Mouse (Mus musculus): Measurements from ENCODE around the gene Pnmt. TPM values are rescaled to one million over a fixed set of nuclear protein-coding genes. Genes with fewer than 3 reads are reported as not detected.

Gene Pnmt
- polyA plus RNA-seq, 1 experiment from 2014 or later = 0.57 TPM

DNA sequence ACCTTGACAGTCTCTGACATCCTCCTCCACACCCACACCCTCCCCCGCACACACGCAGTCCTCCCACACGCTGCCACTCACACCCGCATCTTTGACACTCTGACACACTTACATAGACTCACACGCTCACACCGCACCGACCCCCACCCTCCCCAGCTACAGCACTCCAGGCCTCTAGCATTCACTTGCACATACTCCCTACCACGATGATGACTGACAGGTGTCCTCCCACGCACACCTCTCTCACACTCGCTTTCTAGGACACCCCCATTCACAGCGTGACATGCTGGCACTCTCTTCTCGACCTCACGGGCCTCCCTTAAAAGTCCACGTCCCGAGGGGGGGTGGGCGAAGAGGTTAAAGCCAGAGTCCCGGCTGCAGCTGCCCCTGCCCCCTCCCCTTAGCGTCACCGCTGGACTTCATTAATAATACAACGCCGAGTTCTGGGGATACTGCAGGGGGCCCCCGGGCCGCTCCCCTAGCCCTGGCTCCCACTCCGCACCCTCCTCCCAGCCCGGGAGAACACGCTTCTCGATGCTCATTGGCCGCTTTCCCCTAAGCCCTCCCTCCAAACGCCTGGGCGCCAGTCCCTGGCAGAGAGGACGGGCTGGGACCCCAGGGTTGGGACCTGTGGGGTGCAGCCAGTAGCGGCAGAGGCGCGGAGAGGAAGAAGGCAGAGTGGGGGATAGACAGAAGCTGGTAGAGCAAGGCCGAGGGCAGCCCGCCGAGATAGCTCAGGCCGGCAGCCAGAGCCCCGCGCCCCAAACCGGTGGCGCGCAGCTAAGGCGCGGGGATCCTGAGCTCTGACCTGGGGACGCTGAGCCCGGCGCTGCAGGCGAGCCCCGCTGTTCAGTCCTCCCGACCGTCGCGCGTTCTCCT is 37.9 kb upstream of the Pnmt start, which contains the start of gene Ppp1r1b:
Gene Ppp1r1b (plus strand): TSS at position 322 of the 879 bp plus-strand sequence.
- H3K4me3 ChIP-seq = peak within 1 kb of the TSS; percentile 66
- 1% methylated on average over 46 of the region's 55 CpGs for WGBS
- peak; percentile 75 for ATAC-seq (replicated peaks; ENCODE audit: insufficient number of reproducible peaks, insufficient read depth, low FRiP score, low read depth)
- H3K36me3 ChIP-seq = no peaks in the 10 kb centered on the region
- H3K27ac ChIP-seq = peak within 1 kb of the TSS; percentile 8; the same call in 1 of the 2 replicates
- peak within 1 kb of the TSS; percentile 70 for H3K9ac ChIP-seq
- peak within 1 kb of the TSS; percentile 90 for H3K4me2 ChIP-seq
- H3K4me1 ChIP-seq (replicated peaks) = peaks cover 42% of the 10 kb centered on the region
- no peaks in the 10 kb centered on the region for H3K9me3 ChIP-seq (replicated peaks)
- H3K27me3 ChIP-seq = peaks cover 65% of the 10 kb centered on the region

DNA sequence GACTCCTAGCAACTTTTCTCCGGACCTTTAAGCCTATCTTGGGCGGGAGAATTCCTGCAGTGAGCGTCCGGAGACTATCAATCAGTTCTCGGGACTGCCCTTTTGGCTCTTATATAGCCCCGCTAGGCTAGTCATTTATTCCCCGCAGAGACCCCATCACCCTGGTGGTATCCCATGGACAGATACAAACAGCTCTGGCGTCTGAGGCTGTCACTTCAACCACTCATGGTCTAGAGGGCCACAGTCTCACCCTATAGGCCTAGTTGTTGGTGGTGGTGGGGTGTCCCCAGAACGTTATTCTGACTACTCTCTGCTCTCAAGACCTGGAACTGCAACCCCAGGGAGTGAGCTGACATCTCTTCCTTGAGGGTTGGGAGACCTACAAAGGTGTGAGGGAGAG is 36.9 kb upstream of the Pnmt start:
- Histone ChIP-seq H3K27me3 (peaks cover 72% of the 10 kb centered on the region), H3K36me3 (no peaks in the 10 kb centered on the region), H3K4me1 (replicated peaks) (peaks cover 42% of the 10 kb centered on the region), H3K9me3 (replicated peaks) (no peaks in the 10 kb centered on the region), H3K4me2 (peak overlapping the region; percentile 90), H3K27ac (no peak overlapping the region), H3K4me3 (peak overlapping the region; percentile 66), H3K9ac (peak overlapping the region; percentile 70)
- WGBS = 10% methylated on average over 9 of the region's 9 CpGs
- ATAC-seq (replicated peaks; ENCODE audit: insufficient number of reproducible peaks, insufficient read depth, low FRiP score, low read depth) = no peak

DNA sequence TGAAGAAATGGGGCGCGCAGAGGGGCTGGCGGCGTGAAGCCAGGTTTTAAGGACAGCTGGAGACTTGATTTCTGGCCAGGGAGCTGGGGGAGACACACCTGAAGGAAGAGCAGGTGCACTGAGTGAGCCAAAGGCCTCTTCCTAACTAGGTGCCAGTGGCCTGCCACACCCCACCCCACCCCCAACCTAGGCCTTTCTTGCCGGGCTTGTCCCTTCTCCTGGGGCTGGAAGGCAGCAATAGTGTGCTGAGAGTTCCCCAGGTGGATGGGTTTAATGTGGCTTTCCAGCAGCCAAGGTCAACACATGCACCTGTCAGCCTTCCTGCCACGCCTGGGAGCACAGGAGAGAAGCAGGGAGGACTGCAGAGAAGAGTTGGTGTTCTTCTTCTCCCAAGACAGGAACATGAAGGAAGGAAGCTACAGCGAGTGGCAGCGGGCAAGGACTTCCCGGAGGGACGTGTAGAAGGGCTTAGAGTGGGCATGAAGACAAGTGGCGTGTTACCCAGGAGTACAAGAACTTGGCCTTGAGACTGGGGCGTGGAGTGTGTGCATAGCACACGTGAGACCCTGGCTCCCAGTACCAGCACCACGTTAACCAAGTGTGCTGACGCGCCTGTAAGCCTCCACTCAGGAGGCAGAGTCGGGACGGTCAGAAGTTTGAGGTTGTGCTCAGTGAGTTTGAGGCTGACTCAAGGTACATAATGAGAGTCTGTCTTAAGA is 33.8 kb upstream of the Pnmt start:
- Histone ChIP-seq H3K36me3 (no peaks in the 10 kb centered on the region), H3K27me3 (peaks cover 64% of the 10 kb centered on the region), H3K4me1 (replicated peaks) (peaks cover 45% of the 10 kb centered on the region), H3K4me3 (no peak overlapping the region), H3K9me3 (replicated peaks) (no peaks in the 10 kb centered on the region), H3K9ac (no peak overlapping the region), H3K27ac (no peak overlapping the region), H3K4me2 (no peak overlapping the region)
- 74% methylated on average over 18 of the region's 18 CpGs for WGBS
- no peak for ATAC-seq (replicated peaks; ENCODE audit: insufficient number of reproducible peaks, insufficient read depth, low FRiP score, low read depth)

DNA sequence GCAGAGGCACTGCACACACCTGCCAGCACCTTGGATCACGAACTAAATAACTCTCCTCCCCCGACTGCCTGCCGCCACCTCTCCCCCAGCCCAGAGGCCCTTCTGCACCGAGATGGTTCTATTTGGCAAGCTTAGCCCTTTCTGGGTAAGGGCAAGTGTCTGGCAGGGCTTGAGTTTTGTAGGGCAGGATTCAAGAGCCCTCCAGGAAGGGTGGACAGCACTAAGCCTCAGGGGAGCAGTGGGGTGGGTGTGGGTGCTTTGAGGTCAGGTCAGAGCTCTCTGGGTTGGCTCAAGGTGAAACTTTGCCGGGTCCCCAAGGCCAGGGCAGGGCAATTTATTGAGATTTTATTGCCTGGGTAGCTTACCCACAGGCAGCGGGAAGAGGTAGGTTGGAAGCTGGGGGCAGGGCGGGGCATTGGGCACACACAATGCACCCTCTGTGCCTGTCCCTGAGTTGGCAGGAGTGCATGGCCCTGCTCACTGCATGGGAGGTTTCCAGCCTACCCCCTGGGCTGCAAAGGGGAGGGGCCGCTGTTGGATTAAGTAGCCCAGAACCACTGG is 32.5 kb upstream of the Pnmt start:
- peaks cover 52% of the 10 kb centered on the region for H3K27me3 ChIP-seq
- no peak overlapping the region for H3K27ac ChIP-seq
- H3K4me2 ChIP-seq = no peak overlapping the region
- peaks cover 38% of the 10 kb centered on the region for H3K4me1 ChIP-seq (replicated peaks)
- H3K36me3 ChIP-seq = no peaks in the 10 kb centered on the region
- H3K4me3 ChIP-seq = no peak overlapping the region
- no peak for ATAC-seq (replicated peaks; ENCODE audit: insufficient number of reproducible peaks, insufficient read depth, low FRiP score, low read depth)
- no peaks in the 10 kb centered on the region for H3K9me3 ChIP-seq (replicated peaks)
- no peak overlapping the region for H3K9ac ChIP-seq
- 47% methylated on average over 8 of the region's 8 CpGs for WGBS

DNA sequence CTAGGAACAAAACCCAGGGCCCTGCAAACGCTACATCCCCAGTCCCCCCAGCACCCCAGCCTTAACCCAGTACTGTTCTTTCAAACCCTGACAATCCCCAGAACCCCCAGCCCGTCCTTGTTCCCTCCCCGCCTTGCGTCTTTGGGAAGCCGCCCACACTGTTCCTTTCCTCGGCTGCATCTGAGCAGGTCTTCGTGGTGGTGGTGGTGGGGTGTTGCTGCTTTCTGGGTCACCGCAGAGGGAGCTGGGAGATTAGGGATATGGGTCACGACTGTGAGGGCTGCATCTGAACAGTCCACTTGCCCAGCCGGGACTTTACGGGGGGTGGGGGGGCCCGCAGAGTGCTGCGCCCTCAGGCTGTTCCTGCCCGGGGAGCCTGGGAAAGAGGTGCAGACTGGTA is 31.8 kb upstream of the Pnmt start:
- Histone ChIP-seq H3K4me2 (no peak overlapping the region), H3K4me1 (replicated peaks) (peaks cover 39% of the 10 kb centered on the region), H3K4me3 (no peak overlapping the region), H3K9me3 (replicated peaks) (no peaks in the 10 kb centered on the region), H3K36me3 (no peaks in the 10 kb centered on the region), H3K9ac (no peak overlapping the region), H3K27ac (no peak overlapping the region), H3K27me3 (peaks cover 45% of the 10 kb centered on the region)
- no peak for ATAC-seq (replicated peaks; ENCODE audit: insufficient number of reproducible peaks, insufficient read depth, low FRiP score, low read depth)
- 68% methylated on average over 14 of the region's 14 CpGs for WGBS

DNA sequence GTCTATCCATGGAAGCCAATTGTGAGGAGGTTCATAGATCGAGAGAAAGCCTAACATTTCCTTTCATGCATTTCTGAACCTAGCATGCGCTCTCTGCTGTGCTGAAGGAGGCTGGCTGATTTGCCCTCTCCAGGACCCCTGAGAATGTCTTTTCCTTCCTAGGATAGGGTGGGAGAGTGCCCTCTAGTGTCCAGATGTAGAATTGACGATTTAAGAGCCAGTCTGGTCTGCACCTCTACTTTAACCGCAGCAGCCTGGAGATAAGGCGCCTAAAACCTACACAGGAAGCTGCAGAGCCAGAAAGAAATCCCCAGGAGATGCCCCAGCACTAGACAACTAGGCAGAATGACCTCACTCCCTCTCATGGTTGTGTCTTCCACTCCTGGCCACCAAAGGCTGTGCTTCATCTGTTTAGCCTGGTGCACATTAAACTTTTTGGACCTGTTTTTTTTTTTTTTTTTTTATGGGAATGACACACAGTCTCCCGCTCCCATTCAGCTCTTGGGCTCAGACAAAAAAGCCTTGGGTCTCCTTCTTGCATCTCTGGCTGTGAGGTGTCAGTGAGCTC is 30.4 kb upstream of the Pnmt start:
- Histone ChIP-seq H3K4me2 (no peak overlapping the region), H3K4me3 (no peak overlapping the region), H3K27ac (no peak overlapping the region), H3K9ac (no peak overlapping the region), H3K27me3 (peaks cover 31% of the 10 kb centered on the region), H3K9me3 (replicated peaks) (no peaks in the 10 kb centered on the region), H3K36me3 (no peaks in the 10 kb centered on the region), H3K4me1 (replicated peaks) (peaks cover 44% of the 10 kb centered on the region)
- 7% methylated on average over 6 of the region's 6 CpGs for WGBS
- ATAC-seq (replicated peaks; ENCODE audit: insufficient number of reproducible peaks, insufficient read depth, low FRiP score, low read depth) = no peak

DNA sequence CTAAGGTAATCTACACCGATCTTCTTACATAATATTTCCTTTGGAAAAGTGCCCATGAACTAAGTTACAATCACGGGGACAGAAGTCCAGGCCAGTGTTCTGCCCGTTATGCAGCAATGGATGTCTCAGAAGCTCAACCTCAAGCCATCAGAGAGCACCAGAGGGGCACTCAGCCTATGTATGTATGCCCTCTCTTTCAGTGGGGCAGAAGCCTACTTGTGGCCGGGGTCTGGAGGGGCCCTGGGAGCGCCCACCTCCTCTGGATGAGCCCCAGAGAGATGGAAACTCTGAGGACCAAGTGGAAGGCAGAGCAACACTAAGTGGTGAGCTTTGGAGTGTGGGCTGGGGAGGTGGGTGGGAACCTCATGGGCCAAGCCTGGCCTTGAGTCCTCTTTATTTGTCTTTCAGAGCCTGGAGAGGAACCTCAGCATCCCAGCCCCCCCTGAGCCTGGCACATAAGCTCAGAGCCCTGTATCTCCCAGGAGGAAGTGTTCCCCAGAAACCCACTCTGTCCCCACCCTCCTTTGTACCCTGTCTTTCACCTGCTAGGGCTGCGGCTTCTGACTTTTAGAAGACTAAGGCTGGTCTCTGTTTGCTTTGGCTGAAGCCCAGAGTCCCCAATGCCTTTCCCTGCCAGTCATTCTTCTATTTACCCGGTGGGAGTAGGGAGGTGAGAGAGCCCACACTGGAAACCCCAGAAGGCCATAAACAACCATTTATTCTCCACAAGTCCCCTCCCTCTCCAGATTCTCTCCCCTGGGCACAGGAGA is 29.4 kb upstream of the Pnmt start:
- H3K9me3 ChIP-seq (replicated peaks) = no peaks in the 10 kb centered on the region
- H3K27ac ChIP-seq = peak overlapping the region; percentile 89
- no peak for ATAC-seq (replicated peaks; ENCODE audit: insufficient number of reproducible peaks, insufficient read depth, low FRiP score, low read depth)
- H3K36me3 ChIP-seq = no peaks in the 10 kb centered on the region
- peaks cover 53% of the 10 kb centered on the region for H3K4me1 ChIP-seq (replicated peaks)
- peak overlapping the region; percentile 71; the same call in 1 of the 2 replicates for H3K4me3 ChIP-seq
- peak overlapping the region; percentile 80; the same call in 1 of the 2 replicates for H3K4me2 ChIP-seq
- H3K27me3 ChIP-seq = peaks cover 22% of the 10 kb centered on the region
- 63% methylated on average over 7 of the region's 7 CpGs for WGBS
- 0 out of 2 replicates have a peak overlapping the region, but pooled peaks have one; percentile 17 for H3K9ac ChIP-seq

DNA sequence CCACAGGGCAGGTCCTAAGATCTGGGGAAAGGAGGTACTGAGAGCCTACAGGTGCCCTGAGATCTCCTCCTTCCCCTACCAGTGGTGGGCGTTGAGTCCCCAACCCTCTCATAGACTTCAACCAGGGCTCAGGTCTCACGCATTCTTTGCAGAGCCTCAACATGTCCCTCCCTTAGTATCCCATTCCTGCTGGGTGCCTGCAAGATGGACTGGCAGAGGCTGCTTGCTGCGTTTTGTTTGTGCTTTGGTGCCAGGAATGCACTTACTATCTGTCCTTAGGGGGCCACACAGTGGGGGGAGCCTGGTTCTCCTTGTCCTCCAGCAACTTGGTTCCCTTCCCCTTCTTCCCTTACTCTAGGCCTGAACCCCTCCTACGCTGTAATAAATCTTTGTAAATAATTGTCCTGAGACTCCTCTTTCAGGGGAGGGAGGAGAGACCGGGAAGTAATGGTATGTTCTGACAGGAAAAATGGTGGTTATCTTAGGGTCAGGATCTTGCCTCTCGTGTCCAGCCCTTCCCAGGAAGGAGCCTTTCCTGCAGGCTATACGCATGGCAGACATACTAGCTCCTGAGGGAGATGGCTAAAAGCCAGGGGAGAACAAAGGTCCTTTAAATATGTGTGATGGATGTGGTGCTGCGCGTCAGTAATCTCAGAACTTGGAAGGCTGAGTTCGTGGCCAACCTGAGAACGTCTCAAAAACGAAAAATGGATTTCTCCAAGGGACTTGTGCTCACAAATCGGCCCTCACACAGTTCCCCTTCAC is 28.7 kb upstream of the Pnmt start:
- Histone ChIP-seq H3K9me3 (replicated peaks) (no peaks in the 10 kb centered on the region), H3K4me1 (replicated peaks) (peaks cover 57% of the 10 kb centered on the region), H3K27me3 (peaks cover 16% of the 10 kb centered on the region), H3K27ac (peak overlapping the region; percentile 89), H3K36me3 (no peaks in the 10 kb centered on the region), H3K4me3 (peak overlapping the region; percentile 71), H3K9ac (peak overlapping the region; percentile 49), H3K4me2 (peak overlapping the region; percentile 80)
- WGBS = 9% methylated on average over 13 of the region's 13 CpGs
- ATAC-seq (replicated peaks; ENCODE audit: insufficient number of reproducible peaks, insufficient read depth, low FRiP score, low read depth) = no peak

DNA sequence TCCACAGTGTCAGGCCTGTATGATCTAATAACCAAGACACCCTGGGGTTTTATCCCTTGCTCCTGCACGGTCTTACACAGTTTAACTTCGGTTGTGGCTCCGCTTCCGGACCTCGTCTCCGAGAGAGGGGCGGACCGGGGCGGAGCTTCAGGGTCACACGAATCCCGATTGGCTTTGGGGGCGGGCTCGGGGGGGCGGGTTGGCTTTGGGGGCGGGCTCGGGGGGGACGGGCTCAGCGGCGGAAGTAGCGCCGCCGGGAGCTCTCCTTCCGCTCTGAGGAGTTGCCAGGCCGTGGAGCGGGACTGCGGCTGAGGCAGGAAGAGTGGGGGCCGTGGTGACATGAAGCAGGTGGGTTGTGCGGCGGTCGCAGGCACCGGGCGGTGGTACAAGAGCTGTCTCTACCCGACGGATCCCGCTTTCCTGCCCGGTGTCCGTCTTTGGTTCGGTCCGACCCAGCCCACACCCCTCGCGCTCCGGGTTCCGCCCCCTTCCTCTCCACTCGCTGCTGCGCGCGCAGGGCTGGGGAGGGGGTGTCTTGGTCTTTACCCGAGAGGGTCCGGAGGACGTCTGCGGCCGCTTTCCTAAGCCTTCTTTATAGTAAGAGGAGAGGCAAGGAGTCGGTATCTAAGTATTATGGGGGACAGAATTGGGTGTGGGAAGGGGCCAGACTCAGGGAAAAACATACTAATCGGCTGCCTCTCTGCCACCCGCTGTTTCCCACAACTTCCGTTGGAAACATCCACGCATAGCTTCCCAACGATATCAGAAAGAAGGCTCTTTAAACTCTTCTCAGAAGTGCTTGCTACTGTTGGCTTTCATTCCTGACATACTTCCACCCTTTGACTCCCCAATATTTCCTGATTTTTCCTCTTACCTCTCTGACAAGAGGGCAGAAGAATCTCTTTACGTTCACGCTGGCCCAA is 27.8 kb upstream of the Pnmt start, which contains the start of gene Stard3:
Gene Stard3 (plus strand): TSS at position 208 of the 923 bp plus-strand sequence.
- Histone ChIP-seq H3K4me3 (peak within 1 kb of the TSS; percentile 71), H3K27ac (peak within 1 kb of the TSS; percentile 89), H3K4me2 (peak within 1 kb of the TSS; percentile 80), H3K27me3 (peaks cover 13% of the 10 kb centered on the region), H3K36me3 (no peaks in the 10 kb centered on the region), H3K9ac (peak within 1 kb of the TSS; percentile 79), H3K4me1 (replicated peaks) (peaks cover 57% of the 10 kb centered on the region), H3K9me3 (replicated peaks) (no peaks in the 10 kb centered on the region)
- peak; percentile 77 for ATAC-seq (replicated peaks; ENCODE audit: insufficient number of reproducible peaks, insufficient read depth, low FRiP score, low read depth)
- under 1% methylated on average over 60 of the region's 60 CpGs for whole genome bisulfite sequencing

Measured in heart, embryonic 15.5 days (tissue).